Mouse (Mus musculus) G1E (cell line): ENCODE results near the gene Gm20835. TPM values are rescaled to one million over a fixed set of nuclear protein-coding genes. Genes with fewer than 3 reads are reported as not detected.
"Not testable (repeated sequence)": the region's sequence is repeated elsewhere in the genome, so short reads cannot be mapped to it uniquely, and the experiment has no call there.

Experiments
- ATAC-seq: 2 replicates; pipeline ENCODE4 v1.8.0; 2016; ENCODE audit warnings: mild to moderate bottlenecking; ENCODE audit not compliant: insufficient number of reproducible peaks, poor library complexity, low FRiP score, severe bottlenecking; ENCODE audit errors: extremely low read depth
- DNase-seq: peaks from one replicate; pipeline ENCODE4 v3.0.0; 2012; ENCODE audit warnings: low spot score
- H3K27me3 ChIP-seq: 2 replicates; pipeline ENCODE4 v1.6.1; 2012; ENCODE audit warnings: mild to moderate bottlenecking, low read length, inconsistent platforms; ENCODE audit not compliant: insufficient read depth
- H3K36me3 ChIP-seq: replicated peaks from 2 replicates; pipeline ENCODE3; 2012; ENCODE audit warnings: mild to moderate bottlenecking, inconsistent platforms
- H3K4me1 ChIP-seq: 2 replicates; pipeline ENCODE4 v1.6.1; 2012; ENCODE audit warnings: low read depth, low read length, inconsistent platforms, mixed read lengths; ENCODE audit not compliant: insufficient read depth
- H3K4me3 ChIP-seq: 2 replicates; pipeline ENCODE4 v1.5.1; 2012; ENCODE audit warnings: low read depth, mild to moderate bottlenecking, inconsistent platforms, low read length, moderate library complexity, mixed read lengths
- H3K9me3 ChIP-seq: replicated peaks from 2 replicates; pipeline ENCODE4 v1.6.1; 2012; ENCODE audit warnings: inconsistent platforms
- polyA plus RNA-seq: library from polyadenylated mRNA; stranded (reverse); fragments of >175 nt; gene quantifications from 2 replicates; pipeline ENCODE4 v1.2.3, GENCODE M21; 2012
- total RNA-seq, 2 experiments: library from RNA; stranded (forward) in 1 of 2; stranded (reverse) in 1 of 2; fragments of 200-1000 nt in 1 of 2; fragments of >200 nt in 1 of 2; fragmentation: Nextera tagmentation in 1 of 2; gene quantifications; 2 replicates each; pipeline ENCODE4 v1.2.3; 2014 to 2017

The Gm20835 gene
- total RNA-seq (2014; fragmentation: Nextera tagmentation) = not detected in 2 replicates
- not detected in 2 replicates for total RNA-seq (2017)
- not detected in 2 replicates for polyA plus RNA-seq

- H3K4me1 ChIP-seq, ATAC-seq, DNase-seq, H3K9me3 ChIP-seq, H3K4me3 ChIP-seq, H3K27me3 ChIP-seq, H3K36me3 ChIP-seq: not testable (repeated sequence)
Measured at GRCm38 (mm10) chrY:36735190-36735589, at the start of gene Gm20835. Gene Gm20835, minus strand, starts transcription at chrY:36735290.
